26 mouse cellular contexts compared by ENCODE assay signal in the genomic region with DNA sequence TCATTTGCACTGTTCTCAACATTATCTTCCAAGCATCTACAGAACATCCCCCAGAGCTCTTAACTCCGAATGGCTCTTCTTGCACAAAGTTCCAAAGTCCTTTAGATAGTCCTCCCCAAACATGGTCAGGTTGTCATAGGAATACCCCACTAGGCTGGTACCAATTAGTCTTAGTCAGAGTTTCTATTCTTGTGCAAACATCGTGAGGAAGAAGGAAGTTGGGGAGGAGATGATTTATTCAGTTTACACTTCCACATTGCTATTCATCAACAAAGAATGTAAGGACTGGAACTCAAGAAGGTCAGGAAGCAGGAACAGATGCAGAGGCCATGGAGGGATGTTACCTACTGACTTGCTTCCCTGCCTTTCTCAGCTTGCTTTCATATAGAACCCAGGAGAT.
"Had no signal": no experiment of that assay in that cellular context is flagged by ENCODE, and none has a peak within 500 bp of the region (broad histone marks: within the 10 kb centered on the region; RNA-seq: fewer than 3 reads in every experiment).

No protein-coding gene starts in this region.

- H3K27ac ChIP-seq: kidney, postnatal 0 days; layer of hippocampus, adult 2 months; limb, embryonic 13.5 days; liver, embryonic 12.5 days; liver, embryonic 15.5 days; midbrain, embryonic 10.5 days; midbrain, embryonic 13.5 days; neural tube, embryonic 13.5 days; stomach, embryonic 15.5 days had no signal

- H3K4me2 ChIP-seq: limb, embryonic 13.5 days; liver, embryonic 12.5 days; liver, embryonic 15.5 days; midbrain, embryonic 13.5 days; neural tube, embryonic 13.5 days; stomach, embryonic 15.5 days had no signal

- DNase-seq: kidney, adult 2 months; kidney, postnatal 25 days; layer of hippocampus, adult 9-11 months; left cerebral cortex, postnatal 4 days; liver; lung, adult 2 months; lung, postnatal 10 days; lung, postnatal 4 days; retina, postnatal 1 day; right cerebral cortex, postnatal 25 days; spleen, adult 18-20 months; thymus, adult 18-20 months; thymus, postnatal 36 days had no signal

- ATAC-seq: intestine, postnatal 0 days; liver, embryonic 12.5 days; midbrain, embryonic 13.5 days; midbrain, embryonic 16.5 days had no signal

- H3K36me3 ChIP-seq: limb, embryonic 13.5 days; liver, embryonic 12.5 days; liver, embryonic 15.5 days; midbrain, embryonic 10.5 days; midbrain, embryonic 13.5 days; neural tube, embryonic 13.5 days; stomach, embryonic 15.5 days had no signal

- H3K27me3 ChIP-seq: limb, embryonic 13.5 days; liver, embryonic 12.5 days; liver, embryonic 15.5 days; megakaryocyte, embryonic 14.5 days; midbrain, embryonic 13.5 days; neural tube, embryonic 13.5 days; stomach, embryonic 15.5 days had no signal

- H3K9me3 ChIP-seq: limb, embryonic 13.5 days; liver, embryonic 12.5 days; liver, embryonic 15.5 days; megakaryocyte, embryonic 14.5 days; midbrain, embryonic 10.5 days; midbrain, embryonic 13.5 days; neural tube, embryonic 13.5 days; stomach, embryonic 15.5 days had no signal

- H3K4me3 ChIP-seq: layer of hippocampus, adult 2 months; limb, embryonic 13.5 days; liver, embryonic 12.5 days; liver, embryonic 15.5 days; megakaryocyte, embryonic 14.5 days; midbrain, embryonic 10.5 days; midbrain, embryonic 13.5 days; myocyte; neural tube, embryonic 13.5 days; stomach, embryonic 15.5 days had no signal

- H3K4me1 ChIP-seq: limb, embryonic 13.5 days; liver, embryonic 12.5 days; liver, embryonic 15.5 days; midbrain, embryonic 10.5 days; midbrain, embryonic 13.5 days; neural tube, embryonic 13.5 days; stomach, embryonic 15.5 days had no signal

- H3K9ac ChIP-seq: limb, embryonic 13.5 days; liver, embryonic 12.5 days; liver, embryonic 15.5 days; midbrain, embryonic 13.5 days; neural tube, embryonic 13.5 days; stomach, embryonic 15.5 days had no signal
